Mouse (Mus musculus) bone marrow macrophage, adult 2 months (primary cell): ENCODE measurements around the gene Bud23.

Experiments
- CTCF ChIP-seq: IDR thresholded peaks from 2 replicates; pipeline ENCODE4 v1.5.1; 2012; ENCODE audit warnings: low read depth, mild to moderate bottlenecking, low read length, moderate library complexity
- POLR2A ChIP-seq: IDR thresholded peaks from 2 replicates; pipeline ENCODE4 v1.6.1; 2012; ENCODE audit warnings: mild to moderate bottlenecking, low read depth, low read length, borderline replicate concordance

GRCm38 (mm10) chr5:135109017-135109416, 44.3 kb upstream of the Bud23 start:
- TF ChIP-seq CTCF = no peak
- TF ChIP-seq POLR2A = no peak
